Mouse (Mus musculus) WW6 (cell line): ENCODE results near the gene Ppp2r1a.

Experiments
- DNase-seq: peaks from one replicate; pipeline ENCODE4 v3.0.0-alpha.2; 2013; ENCODE audit warnings: low read depth, low spot score

Gene Ppp2r1a

DNA sequence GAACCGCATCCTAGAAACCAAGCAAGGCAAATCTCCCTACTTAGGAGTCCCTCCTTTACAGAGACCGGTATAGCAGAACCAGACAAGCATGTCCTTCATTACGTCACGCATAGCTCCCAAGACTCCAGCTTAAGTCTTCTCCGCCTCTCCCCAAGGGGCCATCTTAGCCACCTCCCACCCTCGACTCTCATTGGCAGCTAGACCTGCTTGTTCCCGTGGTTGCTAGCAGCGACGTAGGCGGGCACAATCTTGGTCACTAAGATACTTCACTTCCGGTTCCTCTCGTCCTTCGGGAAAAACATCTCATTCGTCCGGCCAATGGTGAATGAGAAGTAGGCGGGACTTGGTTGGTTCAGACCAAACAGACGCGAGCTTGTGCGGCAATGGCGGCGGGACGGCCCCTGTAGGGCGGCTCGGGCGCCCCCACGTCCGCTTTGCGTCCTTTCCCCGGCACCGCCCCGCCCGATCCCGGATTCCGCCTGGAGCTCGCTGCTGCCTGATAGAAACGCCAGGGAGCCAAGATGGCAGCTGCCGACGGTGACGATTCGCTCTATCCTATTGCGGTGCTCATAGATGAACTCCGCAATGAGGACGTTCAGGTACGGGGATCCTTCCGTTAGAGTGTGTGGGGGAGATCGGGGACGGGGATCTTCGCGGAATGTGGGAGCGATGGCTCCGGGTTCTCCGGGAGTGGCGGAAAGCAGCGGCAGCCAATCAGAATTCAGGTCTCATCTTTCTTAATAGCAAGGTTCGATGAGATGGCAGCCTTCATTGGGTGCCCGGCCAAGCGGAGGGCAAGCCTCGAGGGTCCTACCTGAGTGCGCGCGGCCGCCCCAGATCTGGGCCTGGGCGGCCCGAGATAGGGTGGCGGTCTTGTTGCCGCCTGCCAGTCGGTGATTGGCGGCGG is at the start of gene Ppp2r1a:
TSS of gene Ppp2r1a (plus strand) at position 327 of the 907 bp plus-strand sequence.
- DNase-seq = peak; percentile 97

DNA sequence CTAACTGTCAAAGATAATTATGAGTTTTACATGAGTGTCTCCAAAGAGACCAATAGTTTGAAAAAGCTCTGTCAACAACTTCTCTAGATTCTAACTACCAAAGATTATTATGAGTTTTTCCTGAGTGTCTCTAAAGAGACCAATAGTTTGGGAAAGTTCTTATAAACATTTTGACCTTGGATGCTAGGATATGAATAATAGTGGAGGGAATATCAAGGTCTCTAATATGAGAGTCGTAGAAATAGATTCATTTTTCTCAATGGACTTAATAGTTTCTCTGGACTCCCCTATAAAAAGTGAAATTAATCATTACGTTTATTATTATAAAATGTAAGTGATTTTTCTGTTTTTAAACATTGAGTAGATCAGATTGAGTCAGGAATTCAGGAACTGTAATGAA is 40.1 kb upstream of the Ppp2r1a start, which contains the start of gene Vmn1r231:
TSS of gene Vmn1r231 (minus strand) at position 101 of the 400 bp plus-strand sequence.
- no peak for DNase-seq

DNA sequence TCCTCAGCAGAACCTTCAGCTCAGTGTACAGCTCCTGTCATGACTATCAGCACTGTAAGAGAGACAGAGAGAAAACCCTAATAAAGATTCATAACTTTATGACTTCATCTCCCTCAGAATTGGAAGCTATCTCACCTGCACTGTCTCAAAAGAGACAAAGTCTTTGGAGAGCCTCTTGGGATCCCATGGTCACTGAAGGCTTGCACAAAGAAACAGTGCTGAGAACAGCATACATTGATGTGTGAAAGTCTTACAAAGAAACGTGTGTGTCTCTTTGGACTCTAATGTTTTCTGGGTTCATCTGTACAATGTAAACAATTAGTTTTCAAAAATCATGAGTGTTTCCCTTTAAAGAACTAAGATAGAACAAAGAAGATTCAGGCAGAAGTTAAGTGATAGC is 25.5 kb upstream of the Ppp2r1a start, which contains the start of gene Vmn1r232:
TSS of gene Vmn1r232 (minus strand) at position 101 of the 400 bp plus-strand sequence.
- DNase-seq = no peak

DNA sequence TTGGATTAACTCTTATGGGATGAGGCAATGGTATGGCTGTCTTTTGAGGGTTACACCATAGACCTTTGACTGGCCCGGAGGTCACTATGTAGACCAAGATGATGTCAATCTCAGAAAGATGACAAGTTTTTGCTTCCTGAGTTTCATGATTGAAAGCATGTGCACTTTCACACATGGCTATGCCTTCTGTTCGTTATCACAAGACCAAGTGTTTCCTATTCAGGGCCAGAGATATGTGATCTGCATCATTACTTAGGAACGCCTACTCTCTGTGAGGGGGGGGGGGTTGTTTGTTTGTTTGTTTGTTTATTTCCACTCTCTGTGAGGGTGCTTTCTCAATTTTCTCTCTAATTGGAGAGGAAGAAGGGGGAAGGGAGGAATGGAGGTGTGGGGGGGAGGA is 885 bp upstream of the Ppp2r1a start:
- no peak for DNase-seq

DNA sequence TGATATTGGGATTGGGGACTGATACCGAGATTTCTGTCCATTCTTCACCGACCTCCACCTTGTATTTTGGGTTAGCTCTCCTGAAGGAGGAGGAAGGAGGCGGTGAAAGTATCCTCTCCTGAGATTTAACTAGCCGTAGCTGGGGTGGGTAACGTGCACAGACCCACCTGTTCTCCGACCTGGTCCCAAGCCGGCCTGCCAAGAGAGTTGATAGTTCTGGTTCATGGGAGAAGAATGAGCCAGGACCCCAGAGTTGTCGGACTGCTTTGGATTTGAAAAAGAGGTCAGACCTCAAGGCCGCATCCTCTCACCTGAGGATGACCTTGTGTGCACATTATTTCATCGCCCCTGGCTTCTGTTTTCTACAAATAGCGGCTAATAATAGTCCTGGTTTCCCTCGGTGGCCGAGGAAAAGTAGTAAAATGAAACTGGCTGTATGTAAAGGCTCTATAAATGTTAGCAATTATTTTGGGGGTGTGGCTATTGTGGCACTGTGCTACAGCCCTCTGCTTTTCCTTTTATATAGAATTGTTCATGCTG is 985 bp downstream of the Ppp2r1a start:
- DNase-seq = no peak

DNA sequence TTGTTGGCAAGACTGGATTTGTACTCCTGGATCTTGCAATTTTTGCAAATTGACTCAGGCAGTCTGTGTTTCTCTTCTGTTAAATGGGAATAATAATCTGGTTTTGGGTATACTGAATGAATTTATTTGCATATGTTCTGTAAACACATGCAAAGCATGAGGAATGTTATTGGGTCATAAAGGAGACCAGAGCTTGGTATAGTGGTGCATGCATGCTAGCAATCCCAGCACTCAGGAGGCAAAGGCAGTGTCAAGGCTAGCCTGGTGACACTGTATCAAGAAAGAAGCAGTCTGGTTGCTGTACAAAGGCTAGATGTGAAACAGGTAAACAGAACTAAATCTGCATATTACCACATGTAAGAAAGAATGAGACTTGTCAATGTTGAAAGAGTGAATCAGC is 1.5 kb downstream of the Ppp2r1a start:
- DNase-seq = no peak

DNA sequence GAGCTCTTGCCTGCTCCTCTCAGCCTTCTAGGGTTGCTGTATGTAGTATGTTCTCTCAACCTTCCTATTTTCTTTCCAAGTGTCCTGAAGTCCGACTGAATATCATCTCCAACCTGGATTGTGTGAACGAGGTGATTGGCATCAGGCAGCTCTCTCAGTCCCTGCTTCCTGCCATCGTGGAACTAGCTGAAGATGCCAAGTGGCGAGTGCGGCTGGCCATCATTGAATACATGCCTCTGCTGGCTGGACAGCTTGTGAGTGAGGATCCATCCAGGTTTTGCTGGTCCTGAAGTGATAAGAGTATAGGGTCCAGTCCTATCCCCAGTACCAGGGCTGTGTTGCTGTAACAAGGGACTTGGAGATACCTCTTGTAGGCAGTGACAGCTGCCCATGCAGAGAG is 15.3 kb downstream of the Ppp2r1a start:
- DNase-seq = no peak

DNA sequence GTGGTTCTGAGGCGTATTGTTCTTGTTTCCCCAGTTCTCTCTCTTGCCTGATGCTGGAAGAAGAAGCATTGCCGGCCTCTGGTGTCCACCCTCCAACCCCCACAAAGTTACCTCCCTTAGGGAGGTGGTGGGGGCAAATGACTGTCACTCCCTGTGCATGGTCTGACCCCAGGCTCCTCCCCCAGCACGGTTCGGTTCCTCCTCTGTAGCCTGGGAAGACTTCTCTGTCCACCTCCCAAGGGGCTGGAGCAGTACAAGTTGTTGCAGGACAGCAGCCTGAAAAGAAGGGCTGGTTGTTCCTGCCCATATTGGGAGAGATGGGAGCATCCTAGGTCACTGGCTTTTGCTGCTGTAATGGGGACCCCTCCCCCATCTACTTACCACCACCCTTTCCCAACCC is 20.3 kb downstream of the Ppp2r1a start:
- no peak for DNase-seq

DNA sequence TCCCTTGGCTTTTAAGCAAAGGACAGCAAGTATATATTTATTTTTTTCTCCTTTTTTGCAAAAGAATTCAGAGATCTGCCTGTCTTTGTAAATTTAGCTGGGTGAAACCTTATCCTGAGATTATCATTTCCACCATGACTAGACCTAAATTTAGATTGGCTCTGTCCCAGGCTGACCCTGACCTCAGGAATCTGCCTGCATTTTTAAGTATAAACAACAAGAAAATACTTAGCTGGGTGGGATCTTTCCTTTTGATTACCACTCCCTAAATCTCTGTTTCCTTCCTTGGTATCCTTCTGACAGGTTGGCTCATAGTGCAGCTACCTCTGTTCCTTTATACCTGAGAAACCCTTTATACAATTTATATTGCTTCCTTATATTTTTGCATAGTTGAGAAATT is 21.6 kb downstream of the Ppp2r1a start:
- DNase-seq = no peak

DNA sequence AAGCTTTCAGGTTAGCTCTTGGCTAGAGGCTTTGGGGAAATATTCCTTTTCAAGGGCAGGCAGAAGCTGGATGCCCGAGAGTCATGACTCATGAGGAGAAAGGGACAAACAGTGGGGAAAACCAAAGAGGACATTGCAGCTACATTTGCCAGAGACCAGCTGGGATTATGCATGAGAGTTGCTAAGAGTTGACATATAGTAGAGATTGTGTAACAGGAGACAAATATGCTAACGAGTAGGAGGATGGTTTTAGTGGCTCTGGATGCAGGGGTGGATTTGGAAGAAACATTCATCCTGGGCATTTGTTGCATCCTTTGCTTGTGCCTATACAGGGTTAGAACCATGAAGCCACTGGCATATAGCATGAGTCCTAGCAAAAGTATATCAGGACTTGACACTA is 48.6 kb downstream of the Ppp2r1a start:
- DNase-seq = no peak

DNA sequence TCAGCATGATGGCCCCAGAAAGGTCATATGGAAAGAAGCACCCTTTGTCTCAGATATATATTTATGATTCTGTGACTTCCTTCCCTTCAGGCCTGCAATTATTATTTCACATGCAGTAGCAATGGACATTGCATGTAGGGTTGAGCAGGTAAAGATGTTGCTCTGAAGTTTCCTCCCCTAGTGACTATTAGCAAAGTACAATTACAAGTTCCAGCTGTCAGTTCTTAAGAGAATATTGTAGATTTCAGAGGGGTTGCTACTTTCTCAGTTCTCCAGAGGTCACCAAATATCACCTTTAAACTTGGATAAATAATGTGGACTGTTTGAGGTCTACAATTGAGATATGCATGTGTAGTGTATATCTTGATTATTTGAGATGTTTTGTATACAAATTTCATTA is 51.3 kb downstream of the Ppp2r1a start, which contains the start of gene Vmn1r233:
TSS of gene Vmn1r233 (minus strand) at position 101 of the 400 bp plus-strand sequence.
- DNase-seq = no peak

DNA sequence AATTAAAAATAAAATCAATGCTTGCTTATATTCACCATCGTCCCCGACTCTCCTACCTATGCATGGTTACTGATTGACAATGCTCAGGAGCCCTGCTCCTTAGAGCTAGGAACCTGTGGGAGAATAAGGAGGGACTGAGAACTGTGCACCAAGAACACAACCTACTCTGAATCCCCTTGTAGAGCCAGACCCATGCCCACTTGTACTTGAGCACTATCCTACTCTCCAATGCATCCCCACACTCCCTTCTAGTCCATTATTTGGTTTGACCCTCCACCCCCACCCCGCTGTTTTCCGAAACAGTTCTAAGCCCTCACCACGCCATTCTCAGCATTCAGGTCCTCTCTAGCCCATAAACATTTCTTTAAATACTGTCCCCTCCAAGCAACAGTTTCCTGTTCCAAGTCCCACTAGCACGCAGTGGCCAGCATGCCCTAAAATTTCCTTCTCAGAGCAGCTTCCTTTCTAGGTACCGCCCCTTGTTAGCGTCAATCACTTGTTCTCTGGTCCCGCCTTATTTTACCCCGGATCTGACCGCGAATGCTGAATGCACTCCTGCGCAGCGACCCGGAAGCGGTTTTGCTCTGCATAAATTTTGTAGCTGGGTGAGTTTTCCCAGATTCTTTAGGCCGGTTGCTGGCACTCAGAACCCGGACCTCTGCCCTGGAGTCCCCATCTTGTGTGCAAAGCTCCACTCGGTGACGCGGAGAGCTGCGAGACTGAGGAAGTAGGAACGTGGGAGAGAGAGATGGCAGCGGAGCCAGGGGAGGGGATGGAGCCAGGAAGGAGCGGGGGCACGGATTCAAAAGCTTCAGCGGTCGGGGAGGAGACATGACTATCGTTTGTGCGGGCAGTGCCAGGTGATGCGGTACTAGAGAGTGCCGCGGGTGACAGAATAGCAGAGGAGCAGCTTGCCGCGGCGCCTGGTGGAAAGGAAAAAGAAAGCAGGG is 63.5 kb downstream of the Ppp2r1a start, which contains the start of gene Zfp160:
TSS of gene Zfp160 (plus strand) at position 522 of the 950 bp plus-strand sequence.
- peak; percentile 57 for DNase-seq

DNA sequence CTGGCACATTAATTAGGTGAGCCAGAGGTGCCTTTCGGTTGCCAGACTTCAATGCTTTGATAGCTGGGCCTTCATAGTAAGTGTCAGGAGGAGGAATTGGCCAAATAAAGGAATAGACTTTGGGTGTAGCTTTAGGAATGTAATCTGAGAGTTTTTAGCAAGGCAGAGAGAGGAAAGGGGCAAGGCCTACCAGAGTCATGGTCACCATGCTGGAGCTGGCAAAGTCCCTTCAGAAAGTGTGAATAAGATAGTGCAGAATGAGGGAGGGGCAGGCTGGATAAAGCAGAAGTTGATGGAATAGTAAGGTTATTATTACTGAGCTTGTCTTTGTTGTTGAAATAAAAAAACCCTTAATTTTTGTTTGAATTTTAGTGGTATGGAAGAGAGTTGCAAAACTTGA is 64.6 kb downstream of the Ppp2r1a start:
- DNase-seq = no peak
